Mouse (Mus musculus) spleen, adult 18-20 months (tissue): ENCODE measurements around the gene Mark3.
"Not testable (repeated sequence)": the region's sequence is repeated elsewhere in the genome, so short reads cannot be mapped to it uniquely, and the experiment has no call there.

ENCODE experiments used
- DNase-seq, 2 experiments: peaks; one replicate each; pipeline ENCODE4 v3.0.0; 2022; ENCODE audit warnings: mixed read lengths in 2 of 2

Mark3 gene

GRCm38 (mm10) chr12:111655695-111656094, 81.4 kb downstream of the Mark3 start:
- no peak for DNase-seq

- no peak for DNase-seq
Measured at GRCm38 (mm10) chr12:111659331-111659730, 85.0 kb downstream of the Mark3 start.

GRCm38 (mm10) chr12:111660628-111661027, 86.3 kb downstream of the Mark3 start:
- no peak for DNase-seq

DNA sequence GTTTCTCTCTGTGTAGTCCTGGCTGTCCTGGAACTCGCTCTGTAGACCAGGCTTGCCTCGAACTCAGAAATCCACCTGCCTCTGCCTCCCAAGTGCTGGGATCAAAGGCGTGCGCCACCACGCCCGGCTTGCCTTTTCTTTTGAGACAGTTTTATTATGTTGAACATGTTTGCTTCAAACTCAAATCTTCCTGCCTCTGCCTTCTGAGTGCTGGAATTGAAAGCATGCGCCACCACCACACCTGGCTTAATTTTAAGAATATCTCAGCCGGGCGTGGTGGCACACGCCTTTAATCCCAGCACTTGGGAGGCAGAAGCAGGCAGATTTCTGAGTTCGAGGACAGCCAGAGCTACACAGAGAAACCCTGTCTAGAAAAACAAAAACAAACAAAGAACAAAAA, 87.2 kb downstream of the Mark3 start:
- not testable (repeated sequence) for DNase-seq

DNA sequence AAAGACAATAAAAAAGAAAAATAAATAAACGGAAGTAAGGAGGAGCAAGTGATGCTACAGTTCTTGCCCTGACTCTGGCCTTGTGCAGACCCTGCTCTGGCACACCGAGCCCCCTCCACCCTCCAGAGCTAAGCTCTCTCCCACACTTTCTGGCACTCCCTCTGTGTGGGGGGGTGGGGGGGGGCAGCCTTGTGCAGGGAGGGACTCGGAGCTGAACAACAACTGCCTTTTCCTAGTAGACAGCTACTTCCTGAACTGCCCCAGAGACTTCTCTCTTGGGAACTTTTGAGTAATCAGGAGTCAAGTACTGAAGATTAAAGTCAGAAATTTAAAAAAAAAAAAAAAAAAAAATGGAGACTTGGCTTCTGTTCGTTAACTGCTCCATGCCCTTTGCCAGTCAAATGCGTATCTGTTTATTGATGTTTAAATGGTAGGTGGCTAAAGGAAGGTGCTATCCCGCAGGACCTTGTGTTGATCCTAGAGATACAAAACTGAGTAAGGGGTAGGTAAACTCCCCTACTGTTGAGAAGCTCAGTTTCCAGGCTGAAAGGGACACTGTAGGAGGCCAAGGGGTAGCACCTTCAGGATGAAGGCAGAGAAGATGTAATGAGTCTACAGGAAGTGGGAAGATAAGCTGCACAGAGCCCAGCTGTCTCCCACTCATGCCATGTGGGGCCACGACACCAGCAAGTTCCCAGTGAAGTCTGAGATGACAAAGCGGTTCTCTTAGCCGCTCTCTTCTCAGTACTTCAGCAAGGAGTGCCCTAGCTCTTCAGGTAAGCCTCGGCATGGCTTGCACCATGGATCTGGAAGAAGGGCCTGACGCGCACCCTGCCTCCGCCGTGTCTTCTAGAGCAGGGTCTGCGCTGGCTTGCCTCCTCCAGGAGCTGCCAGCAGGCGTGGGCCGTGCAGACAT, 89.2 kb downstream of the Mark3 start:
- no peak for DNase-seq

GRCm38 (mm10) chr12:111664144-111664634, 89.9 kb downstream of the Mark3 start:
- DNase-seq: no peak

GRCm38 (mm10) chr12:111665041-111665880, 90.9 kb downstream of the Mark3 start:
- no peak for DNase-seq

DNA sequence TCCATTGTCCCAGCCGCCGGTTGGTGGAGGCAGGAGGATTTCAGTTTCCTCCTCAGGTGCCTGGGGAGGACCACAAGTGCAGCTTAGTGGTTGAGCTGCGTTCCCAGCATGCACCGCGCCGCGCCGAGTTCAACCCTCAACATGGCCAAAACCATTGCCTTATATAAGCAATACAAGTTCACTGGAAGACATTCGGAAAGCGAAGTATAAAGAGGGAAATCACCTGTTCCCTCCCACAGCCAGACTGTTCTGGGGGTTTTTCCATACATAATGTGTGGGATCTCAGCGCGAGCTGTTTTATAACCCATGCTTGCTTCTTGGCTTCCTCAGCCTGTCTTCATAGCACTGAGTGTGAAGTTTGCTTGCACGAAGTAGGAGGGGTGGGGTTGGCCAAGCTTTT, 92.1 kb downstream of the Mark3 start:
- no peak for DNase-seq

DNA sequence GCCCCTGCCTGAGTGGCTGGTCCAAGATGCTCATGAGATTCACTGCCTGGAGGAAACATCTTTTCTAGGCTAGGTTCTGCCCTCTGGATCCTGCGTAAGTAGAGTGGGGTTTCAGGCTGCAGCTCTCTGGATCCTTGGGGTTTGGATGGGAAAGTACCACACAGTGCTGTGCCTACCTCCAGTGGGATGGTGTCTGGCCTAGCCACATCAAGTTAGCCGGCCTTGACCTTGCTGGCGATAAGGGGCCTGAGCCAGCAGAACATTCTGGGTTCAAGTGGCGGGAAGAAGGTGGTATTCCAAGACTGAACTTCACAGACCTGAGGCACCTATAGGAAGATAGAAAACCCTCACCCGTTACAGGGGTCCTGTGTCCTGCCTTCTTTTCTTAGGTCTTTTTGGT, 93.1 kb downstream of the Mark3 start:
- DNase-seq: no peak

DNA sequence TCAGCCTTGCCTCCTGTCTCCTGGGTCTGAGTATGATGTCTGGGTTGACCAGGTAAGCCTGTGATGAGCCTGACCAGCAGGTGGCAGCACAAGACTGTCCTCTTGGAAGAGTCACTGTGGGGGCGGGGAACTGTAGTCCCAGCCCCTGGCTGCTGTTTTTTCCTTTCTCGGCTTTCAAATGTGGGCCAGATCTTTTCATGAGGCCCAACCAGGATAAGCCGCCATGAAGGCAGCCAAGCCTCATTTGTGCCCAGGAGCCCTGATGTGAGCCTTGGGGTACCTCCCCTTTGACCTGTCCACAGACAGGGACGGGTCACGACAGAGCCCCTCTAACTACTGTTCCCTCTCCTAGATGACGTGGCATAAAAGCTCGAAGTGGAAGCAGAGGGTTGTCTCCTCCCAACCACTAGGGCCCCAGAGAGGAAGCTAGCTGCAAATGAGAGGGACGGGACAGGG, 94.2 kb downstream of the Mark3 start:
- peak; percentile 75 to 93 for DNase-seq

GRCm38 (mm10) chr12:111669000-111669788, 94.9 kb downstream of the Mark3 start:
- no peak for DNase-seq

GRCm38 (mm10) chr12:111669961-111670360, 95.6 kb downstream of the Mark3 start:
- no peak for DNase-seq

- DNase-seq: no peak
Measured at GRCm38 (mm10) chr12:111670371-111670971, 96.1 kb downstream of the Mark3 start.

GRCm38 (mm10) chr12:111670976-111671375, 96.7 kb downstream of the Mark3 start:
- no peak for DNase-seq

DNA sequence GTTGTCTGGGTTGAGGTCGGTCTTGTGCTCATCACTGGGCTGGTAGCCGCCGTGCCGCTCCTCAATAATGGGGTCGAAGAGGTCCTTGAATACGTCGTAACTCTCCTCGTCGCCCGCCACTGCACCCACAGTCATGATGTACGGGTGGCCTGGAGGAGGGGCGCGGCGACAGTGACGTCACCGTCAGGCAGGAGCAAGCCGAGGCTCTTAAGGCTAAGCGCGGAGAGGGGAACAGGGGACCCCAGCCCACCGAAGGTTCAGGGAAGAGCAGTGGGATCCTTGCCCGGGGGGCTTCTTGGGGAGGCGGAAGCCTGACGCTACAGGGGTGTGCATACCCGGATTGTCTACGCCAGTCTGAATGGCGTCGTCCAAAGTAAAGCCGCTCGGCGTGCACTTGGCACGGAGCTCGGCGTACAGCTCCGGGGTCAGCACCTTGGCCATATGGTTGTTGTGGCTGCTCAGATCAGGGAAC, 97.1 kb downstream of the Mark3 start:
- peak in 1 of 2 experiments; percentile 46 for DNase-seq

DNA sequence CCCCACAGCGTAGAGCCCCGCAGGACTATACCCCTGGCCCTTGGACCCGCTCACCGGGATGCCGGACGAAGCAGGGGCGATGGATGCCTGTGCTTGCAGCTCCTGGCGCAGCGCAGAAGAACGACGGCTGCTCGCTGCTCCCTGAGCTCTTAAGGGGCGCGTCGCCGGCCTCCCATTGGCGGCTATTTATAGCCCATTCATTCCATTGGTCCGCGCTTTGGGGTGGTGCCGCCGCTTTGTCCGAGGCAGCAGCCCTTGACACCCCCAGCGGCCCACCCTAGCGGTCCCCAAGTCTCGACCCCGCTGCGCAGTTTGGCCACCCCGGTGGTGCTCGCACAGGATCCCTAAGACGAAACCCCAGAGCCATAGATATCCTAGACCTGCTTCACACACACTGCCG, 97.9 kb downstream of the Mark3 start, which contains the start of gene Ckb:
Ckb (minus strand) TSS at position 163 of the 400 bp plus-strand sequence.
- peak in 1 of 2 experiments; percentile 35 for DNase-seq

DNA sequence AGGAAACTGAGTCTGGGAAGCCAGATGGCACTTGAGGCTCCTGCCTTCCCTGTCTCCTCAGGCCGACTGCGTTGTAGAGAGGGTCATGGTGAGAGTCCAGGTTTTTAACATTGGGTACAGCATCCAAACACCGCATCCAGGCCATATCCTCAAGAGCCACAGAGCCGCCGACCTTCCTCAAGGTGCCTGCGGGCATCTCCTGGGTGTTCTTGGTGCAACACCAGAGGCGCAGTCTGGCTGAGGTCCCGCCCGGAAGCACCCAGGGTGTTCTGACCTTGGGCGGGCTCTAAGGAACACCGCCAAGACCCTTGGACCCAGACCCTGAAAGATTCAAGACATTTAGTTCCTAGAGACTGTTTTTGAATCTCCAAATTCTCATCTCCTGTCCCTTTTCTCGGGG, 98.3 kb downstream of the Mark3 start:
- no peak for DNase-seq

GRCm38 (mm10) chr12:111674850-111675486, 100.6 kb downstream of the Mark3 start:
- DNase-seq: no peak

- DNase-seq: no peak
Measured at GRCm38 (mm10) chr12:111675797-111676580, 101.7 kb downstream of the Mark3 start.

DNA sequence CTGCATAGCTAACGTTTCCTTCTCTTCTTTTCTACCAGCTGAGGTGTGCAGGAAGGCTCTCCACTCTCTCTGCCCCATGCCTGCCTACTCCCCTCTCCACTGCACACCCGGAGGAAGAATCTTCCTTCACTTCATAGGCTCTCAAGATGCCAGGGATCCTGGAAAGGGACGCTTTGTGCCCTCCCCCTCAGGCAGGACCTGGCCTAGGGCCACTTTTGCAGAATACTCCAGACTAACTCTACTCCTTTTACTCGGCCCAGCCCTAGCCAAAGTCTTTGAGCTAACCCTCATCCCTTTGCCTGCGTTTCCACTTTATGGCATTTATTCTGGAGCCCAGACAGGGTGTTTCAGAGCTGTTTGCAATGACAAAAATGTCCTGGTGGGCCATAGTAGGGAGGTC, 103.1 kb downstream of the Mark3 start:
- DNase-seq: no peak
